Mouse (Mus musculus) liver, embryonic 13.5 days (tissue): ENCODE measurements around the gene Adamts16. TPM values are rescaled to one million over a fixed set of nuclear protein-coding genes. Genes with fewer than 3 reads are reported as not detected.

Source experiments
- ATAC-seq: fragments of 200-750 bp; cut with Nextera tagmentation; 2 replicates; pipeline ENCODE4 v1.8.0; 2017; ENCODE audit warnings: low read depth, mild to moderate bottlenecking, moderate number of reproducible peaks, moderate library complexity
- DNase-seq: peaks from one replicate; pipeline ENCODE4 v3.0.0; 2022
- H3K27ac ChIP-seq: fragments of 300-500 bp; sonication (generic); 2 replicates; pipeline ENCODE4 v1.5.1; 2015; ENCODE audit warnings: moderate library complexity, mild to moderate bottlenecking, inconsistent platforms
- H3K27me3 ChIP-seq: fragments of 300-500 bp; sonication (generic); 2 replicates; pipeline ENCODE4 v1.6.1; 2015; ENCODE audit warnings: mild to moderate bottlenecking, inconsistent platforms
- H3K36me3 ChIP-seq: fragments of 300-500 bp; sonication (generic); 2 replicates; pipeline ENCODE4 v1.6.1; 2015; ENCODE audit warnings: mild to moderate bottlenecking, inconsistent platforms
- H3K4me1 ChIP-seq: fragments of 300-500 bp; sonication (generic); replicated peaks from 2 replicates; pipeline ENCODE4 v1.6.1; 2015; ENCODE audit warnings: inconsistent platforms
- H3K4me2 ChIP-seq: fragments of 300-500 bp; sonication (generic); 2 replicates; pipeline ENCODE4 v1.6.1; 2015; ENCODE audit warnings: inconsistent platforms, mild to moderate bottlenecking, moderate library complexity
- H3K4me3 ChIP-seq: fragments of 300-500 bp; sonication (generic); replicated peaks from 2 replicates; pipeline ENCODE4 v1.5.1; 2015; ENCODE audit warnings: mild to moderate bottlenecking, inconsistent platforms
- H3K9ac ChIP-seq: fragments of 300-500 bp; sonication (generic); 2 replicates; pipeline ENCODE4 v1.6.1; 2015; ENCODE audit warnings: mild to moderate bottlenecking, inconsistent platforms
- H3K9me3 ChIP-seq: fragments of 300-500 bp; sonication (generic); replicated peaks from 2 replicates; pipeline ENCODE4 v1.6.1; 2016; ENCODE audit warnings: inconsistent platforms
- WGBS: fragments of 180-500 bp; shearing (Covaris S2); methylation state at CpG from one replicate; pipeline ENCODE4 v1.1.7; 2015; ENCODE audit not compliant: insufficient replicate concordance; 5-methylcytosine and 5-hydroxymethylcytosine counted together
- polyA plus RNA-seq: library from polyadenylated mRNA; unstranded; fragments of >200 nt; fragmentation: Nextera tagmentation; extraction: Ambion mirVana; gene quantifications from 2 replicates; pipeline ENCODE4 v1.2.1, GENCODE M21; 2015

Adamts16 gene
- polyA plus RNA-seq, 1 experiment from 2014 or later: 0.09 TPM

- Histone ChIP-seq H3K9me3 (no peaks in the 10 kb centered on the region), H3K4me1 (no peaks in the 10 kb centered on the region), H3K4me3 (no peak overlapping the region), H3K36me3 (no peaks in the 10 kb centered on the region), H3K27ac (no peak overlapping the region), H3K27me3 (no peaks in the 10 kb centered on the region), H3K9ac (no peak overlapping the region), H3K4me2 (no peak overlapping the region)
- DNase-seq (no peak), ATAC-seq (no peak)
- 61% methylated on average over 4 of the region's 4 CpGs for WGBS
Observed at GRCm38 (mm10) chr13:70827507-70827906, 14.1 kb downstream of the Adamts16 start.

- Histone ChIP-seq H3K9me3 (no peaks in the 10 kb centered on the region), H3K27me3 (no peaks in the 10 kb centered on the region), H3K36me3 (no peaks in the 10 kb centered on the region), H3K9ac (no peak overlapping the region), H3K4me2 (no peak overlapping the region), H3K4me1 (no peaks in the 10 kb centered on the region), H3K27ac (no peak overlapping the region), H3K4me3 (no peak overlapping the region)
- ATAC-seq (no peak), DNase-seq (no peak)
- WGBS: 74% methylated on average over 5 of the region's 5 CpGs
Observed at GRCm38 (mm10) chr13:70825265-70825664, 16.3 kb downstream of the Adamts16 start.

DNA sequence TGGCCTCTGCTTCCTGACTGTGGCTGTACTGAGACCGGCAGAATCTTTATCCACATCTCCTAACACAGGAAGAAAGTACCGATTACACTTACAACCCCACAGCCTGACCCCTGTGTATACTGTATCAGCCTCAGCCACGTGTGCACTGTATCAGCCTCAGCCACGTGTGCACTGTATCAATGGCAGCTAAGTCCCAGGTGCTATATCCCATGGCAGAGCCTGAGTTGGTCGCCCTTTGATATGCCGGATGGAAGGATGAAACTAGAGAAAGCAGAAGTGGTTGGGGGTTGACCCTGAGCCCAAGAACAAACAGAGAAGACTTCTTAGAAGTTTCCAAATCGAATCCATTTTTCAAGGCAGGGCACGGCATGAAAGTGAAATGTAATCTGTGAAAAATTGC is 17.9 kb downstream of the Adamts16 start:
- Histone ChIP-seq H3K27ac (no peak overlapping the region), H3K4me3 (no peak overlapping the region), H3K27me3 (no peaks in the 10 kb centered on the region), H3K4me2 (no peak overlapping the region), H3K4me1 (no peaks in the 10 kb centered on the region), H3K9ac (no peak overlapping the region), H3K9me3 (no peaks in the 10 kb centered on the region), H3K36me3 (no peaks in the 10 kb centered on the region)
- ATAC-seq (no peak), DNase-seq (no peak)
- 30% methylated on average over 8 of the region's 8 CpGs for WGBS

- H3K4me2 ChIP-seq: no peak overlapping the region
- H3K27ac ChIP-seq: no peak overlapping the region
- no peak for ATAC-seq
- H3K9ac ChIP-seq: no peak overlapping the region
- H3K9me3 ChIP-seq: no peaks in the 10 kb centered on the region
- H3K36me3 ChIP-seq: no peaks in the 10 kb centered on the region
- H3K27me3 ChIP-seq: no peaks in the 10 kb centered on the region
- DNase-seq: no peak
- no peaks in the 10 kb centered on the region for H3K4me1 ChIP-seq
- H3K4me3 ChIP-seq: no peak overlapping the region
- 61% methylated on average over 5 of the region's 5 CpGs for WGBS
Observed at GRCm38 (mm10) chr13:70818982-70819381, 22.6 kb downstream of the Adamts16 start.

DNA sequence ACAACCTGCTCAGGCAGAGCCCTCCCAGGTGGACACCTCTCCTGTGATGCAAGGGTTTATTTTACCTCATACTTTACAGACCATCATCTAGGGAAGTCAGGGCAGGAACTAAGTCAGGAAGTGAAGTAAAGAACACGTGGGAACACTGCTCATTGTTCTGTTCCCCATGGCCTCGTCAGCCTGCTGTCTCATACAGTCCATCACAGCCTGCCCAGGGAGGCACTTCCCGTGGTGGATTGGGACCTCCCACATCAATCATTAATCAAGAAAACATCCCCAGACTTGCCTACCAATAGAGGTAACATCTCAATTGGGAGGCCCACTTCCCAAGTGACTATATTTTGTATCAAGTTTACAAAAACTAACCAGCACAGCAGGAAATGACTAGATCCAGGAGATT is 27.2 kb downstream of the Adamts16 start:
- Histone ChIP-seq H3K27me3 (no peaks in the 10 kb centered on the region), H3K9ac (no peak overlapping the region), H3K4me1 (no peaks in the 10 kb centered on the region), H3K4me3 (no peak overlapping the region), H3K27ac (no peak overlapping the region), H3K36me3 (no peaks in the 10 kb centered on the region), H3K9me3 (no peaks in the 10 kb centered on the region), H3K4me2 (no peak overlapping the region)
- ATAC-seq (no peak), DNase-seq (no peak)
- WGBS: 18% methylated on average over 3 of the region's 3 CpGs

- H3K27me3 ChIP-seq: no peaks in the 10 kb centered on the region
- no peak overlapping the region for H3K27ac ChIP-seq
- no peak overlapping the region for H3K9ac ChIP-seq
- H3K4me2 ChIP-seq: no peak overlapping the region
- no peaks in the 10 kb centered on the region for H3K4me1 ChIP-seq
- H3K9me3 ChIP-seq: no peaks in the 10 kb centered on the region
- H3K4me3 ChIP-seq: no peak overlapping the region
- WGBS: 59% methylated on average over 3 of the region's 3 CpGs
- ATAC-seq (no peak), DNase-seq (no peak)
- no peaks in the 10 kb centered on the region for H3K36me3 ChIP-seq
Observed at GRCm38 (mm10) chr13:70805506-70805905, 36.1 kb downstream of the Adamts16 start.

- no peaks in the 10 kb centered on the region for H3K36me3 ChIP-seq
- no peaks in the 10 kb centered on the region for H3K4me1 ChIP-seq
- no peaks in the 10 kb centered on the region for H3K27me3 ChIP-seq
- WGBS: 32% methylated on average over 1 of the region's 1 CpGs
- no peaks in the 10 kb centered on the region for H3K9me3 ChIP-seq
- DNase-seq (no peak), ATAC-seq (no peak)
- H3K4me2 ChIP-seq: no peak overlapping the region
- H3K27ac ChIP-seq: no peak overlapping the region
- no peak overlapping the region for H3K9ac ChIP-seq
- no peak overlapping the region for H3K4me3 ChIP-seq
Observed at GRCm38 (mm10) chr13:70802849-70803248, 38.8 kb downstream of the Adamts16 start.

GRCm38 (mm10) chr13:70799322-70799721 is 42.3 kb downstream of the Adamts16 start:
- ATAC-seq: no peak
- Histone ChIP-seq H3K4me1 (no peaks in the 10 kb centered on the region), H3K4me3 (no peak overlapping the region), H3K27me3 (no peaks in the 10 kb centered on the region), H3K9me3 (no peaks in the 10 kb centered on the region), H3K36me3 (no peaks in the 10 kb centered on the region), H3K27ac (no peak overlapping the region), H3K4me2 (no peak overlapping the region), H3K9ac (no peak overlapping the region)
- no peak for DNase-seq
- WGBS: 60% methylated on average over 3 of the region's 3 CpGs

DNA sequence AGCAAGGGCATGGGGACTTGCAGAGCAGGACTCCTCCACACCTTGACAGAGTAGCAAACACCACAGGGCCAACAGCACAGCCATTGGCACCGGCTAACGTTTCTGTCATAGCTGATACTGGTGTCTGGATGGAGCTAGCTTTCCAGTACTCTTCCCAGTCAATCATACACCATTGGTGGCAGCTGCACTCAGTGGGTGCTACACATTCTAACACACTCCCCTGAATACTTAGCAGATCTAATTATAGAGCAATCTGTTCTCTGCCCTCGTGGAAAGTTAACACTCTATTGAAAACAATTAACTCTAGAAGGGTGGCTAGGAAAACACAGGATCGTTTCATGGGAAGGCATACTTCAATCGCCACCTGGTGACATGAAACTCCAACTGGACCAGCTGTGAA is 43.2 kb downstream of the Adamts16 start:
- H3K36me3 ChIP-seq: no peaks in the 10 kb centered on the region
- no peaks in the 10 kb centered on the region for H3K27me3 ChIP-seq
- H3K4me3 ChIP-seq: no peak overlapping the region
- no peak for DNase-seq
- H3K9ac ChIP-seq: no peak overlapping the region
- H3K4me2 ChIP-seq: no peak overlapping the region
- ATAC-seq: no peak
- H3K4me1 ChIP-seq: no peaks in the 10 kb centered on the region
- H3K27ac ChIP-seq: no peak overlapping the region
- 65% methylated on average over 5 of the region's 5 CpGs for WGBS
- no peaks in the 10 kb centered on the region for H3K9me3 ChIP-seq

DNA sequence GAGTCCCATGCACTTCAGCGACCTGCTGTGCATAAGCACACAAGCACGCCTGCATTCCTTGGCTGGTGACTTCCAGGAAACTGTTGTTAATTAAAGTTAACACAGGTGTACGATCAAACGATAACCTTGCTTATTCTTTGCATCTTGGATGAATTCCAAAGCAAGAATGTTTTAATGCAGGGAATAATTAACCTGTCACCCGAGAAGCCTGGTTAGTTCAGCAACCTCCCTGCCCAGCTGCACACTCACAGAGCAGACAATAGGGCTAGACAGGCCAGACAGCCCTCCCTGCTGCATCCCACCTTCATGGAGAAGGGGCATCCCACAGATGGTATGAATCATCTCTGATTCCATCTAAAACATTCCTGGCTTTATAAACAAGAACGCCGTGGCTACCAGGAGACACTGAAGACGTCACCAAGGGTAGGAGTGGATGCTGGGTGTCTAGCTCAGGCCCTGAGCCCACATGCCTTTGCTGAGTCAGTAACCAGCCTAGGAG is 47.5 kb downstream of the Adamts16 start:
- Histone ChIP-seq H3K9ac (no peak overlapping the region), H3K4me1 (no peaks in the 10 kb centered on the region), H3K9me3 (no peaks in the 10 kb centered on the region), H3K27ac (no peak overlapping the region), H3K27me3 (no peaks in the 10 kb centered on the region), H3K4me3 (no peak overlapping the region), H3K36me3 (no peaks in the 10 kb centered on the region), H3K4me2 (no peak overlapping the region)
- DNase-seq (no peak), ATAC-seq (no peak)
- WGBS: 63% methylated on average over 8 of the region's 8 CpGs

GRCm38 (mm10) chr13:70793660-70794059 is 48.0 kb downstream of the Adamts16 start:
- H3K4me2 ChIP-seq: no peak overlapping the region
- DNase-seq: no peak
- H3K4me1 ChIP-seq: no peaks in the 10 kb centered on the region
- H3K9me3 ChIP-seq: no peaks in the 10 kb centered on the region
- H3K27me3 ChIP-seq: no peaks in the 10 kb centered on the region
- 60% methylated on average over 4 of the region's 4 CpGs for WGBS
- no peak overlapping the region for H3K4me3 ChIP-seq
- H3K36me3 ChIP-seq: no peaks in the 10 kb centered on the region
- no peak overlapping the region for H3K9ac ChIP-seq
- ATAC-seq: no peak
- no peak overlapping the region for H3K27ac ChIP-seq

- H3K9ac ChIP-seq: no peak overlapping the region
- H3K4me1 ChIP-seq: no peaks in the 10 kb centered on the region
- 66% methylated on average over 7 of the region's 7 CpGs for WGBS
- H3K4me3 ChIP-seq: no peak overlapping the region
- no peaks in the 10 kb centered on the region for H3K27me3 ChIP-seq
- no peak overlapping the region for H3K4me2 ChIP-seq
- DNase-seq: no peak
- H3K36me3 ChIP-seq: no peaks in the 10 kb centered on the region
- no peaks in the 10 kb centered on the region for H3K9me3 ChIP-seq
- H3K27ac ChIP-seq: no peak overlapping the region
- ATAC-seq: no peak
Observed at GRCm38 (mm10) chr13:70792950-70793349, 48.7 kb downstream of the Adamts16 start.
